In genomic region chr1:170576012-170576727, GRCm38 (mm10) we compare ENCODE assay signal across 13 mouse cellular contexts. TPM values are rescaled to one million over a fixed set of nuclear protein-coding genes. Genes with fewer than 3 reads are reported as not detected.
A peak's percentile ranks its signal among the peaks of the same experiment; 100 is the strongest.
DNase-seq lines count a peak whose midpoint lies in the region; ATAC-seq lines count a peak whose summit lies in the region.
"Had no signal": no experiment of that assay in that cellular context is flagged by ENCODE, and none has a peak within 500 bp of the region (broad histone marks: within the 10 kb centered on the region; RNA-seq: fewer than 3 reads in every experiment).

No protein-coding gene starts in this region.

- peaks cover 3% of the 10 kb centered on the region; the same call in 1 of the 2 replicates for H3K4me1 ChIP-seq in embryonic facial prominence, embryonic 11.5 days (ENCODE audit: control insufficient read depth, insufficient read depth, low read length)
- peaks cover 37% of the 10 kb centered on the region for H3K4me1 ChIP-seq in embryonic facial prominence, embryonic 10.5 days
- H3K4me1 ChIP-seq in midbrain, embryonic 11.5 days (ENCODE audit: control insufficient read depth, insufficient read depth, low read length), result peaks cover 6% of the 10 kb centered on the region
- peaks cover 31% of the 10 kb centered on the region for H3K4me1 ChIP-seq in midbrain, embryonic 10.5 days
- peaks cover 19% of the 10 kb centered on the region for H3K4me1 ChIP-seq in hindbrain, embryonic 15.5 days (replicated peaks)
- H3K4me1 ChIP-seq in neural tube, embryonic 15.5 days, result peaks cover 24% of the 10 kb centered on the region

- H3K36me3 ChIP-seq in embryonic facial prominence, embryonic 11.5 days (replicated peaks; ENCODE audit: control insufficient read depth, insufficient read depth, low read depth, low read length), result no peaks in the 10 kb centered on the region
- 0 out of 2 replicates have a peak, but pooled peaks cover 3% of the 10 kb centered on the region for H3K36me3 ChIP-seq in embryonic facial prominence, embryonic 10.5 days (replicated peaks)
- H3K36me3 ChIP-seq in midbrain, embryonic 11.5 days (ENCODE audit: control insufficient read depth, insufficient read depth, low read length), result no peaks in the 10 kb centered on the region
- no peaks in the 10 kb centered on the region; the same call in 1 of the 2 replicates for H3K36me3 ChIP-seq in midbrain, embryonic 10.5 days
- no peaks in the 10 kb centered on the region for H3K36me3 ChIP-seq in hindbrain, embryonic 15.5 days
- H3K36me3 ChIP-seq in neural tube, embryonic 15.5 days, result no peaks in the 10 kb centered on the region
- H3K36me3 ChIP-seq: lung, embryonic 15.5 days; midbrain, embryonic 13.5 days had no signal

- no peak for ATAC-seq in embryonic facial prominence, embryonic 11.5 days (replicated peaks; ENCODE audit: insufficient number of reproducible peaks, low FRiP score, low TSS enrichment, low read depth)
- 0 out of 2 replicates have a peak, but pooled peaks have one; percentile 2 for ATAC-seq in midbrain, embryonic 11.5 days (ENCODE audit: low FRiP score)
- peak; percentile 36; the same call in 1 of the 2 replicates for ATAC-seq in hindbrain, embryonic 15.5 days (ENCODE audit: low FRiP score, low read depth)
- peak; percentile 32; the same call in 1 of the 2 replicates for ATAC-seq in neural tube, embryonic 15.5 days (ENCODE audit: low FRiP score)
- ATAC-seq: inflammation-experienced regulatory T-cells, adult 6 months; midbrain, embryonic 13.5 days had no signal

- no peak overlapping the region for H3K27ac ChIP-seq in embryonic facial prominence, embryonic 11.5 days (replicated peaks; ENCODE audit: low read depth, low read length)
- no peak overlapping the region for H3K27ac ChIP-seq in embryonic facial prominence, embryonic 10.5 days (replicated peaks)
- H3K27ac ChIP-seq in midbrain, embryonic 11.5 days (ENCODE audit: low read depth, low read length), result no peak overlapping the region
- H3K27ac ChIP-seq in midbrain, embryonic 10.5 days (replicated peaks), result no peak overlapping the region
- no peak overlapping the region for H3K27ac ChIP-seq in hindbrain, embryonic 15.5 days (replicated peaks)
- H3K27ac ChIP-seq in neural tube, embryonic 15.5 days (replicated peaks), result no peak overlapping the region
- H3K27ac ChIP-seq: lung, embryonic 15.5 days; midbrain, embryonic 13.5 days had no signal

- H3K9ac ChIP-seq in embryonic facial prominence, embryonic 11.5 days (replicated peaks; ENCODE audit: low read length), result no peak overlapping the region
- H3K9ac ChIP-seq in midbrain, embryonic 11.5 days (ENCODE audit: low read length), result no peak overlapping the region
- H3K9ac ChIP-seq in hindbrain, embryonic 15.5 days, result no peak overlapping the region
- H3K9ac ChIP-seq in neural tube, embryonic 15.5 days (replicated peaks), result no peak overlapping the region
- H3K9ac ChIP-seq: lung, embryonic 15.5 days; midbrain, embryonic 13.5 days had no signal

- no peak overlapping the region for H3K4me3 ChIP-seq in embryonic facial prominence, embryonic 11.5 days (ENCODE audit: low read depth, low read length)
- no peak overlapping the region for H3K4me3 ChIP-seq in embryonic facial prominence, embryonic 10.5 days
- H3K4me3 ChIP-seq in midbrain, embryonic 11.5 days (ENCODE audit: low read depth, low read length), result no peak overlapping the region
- no peak overlapping the region for H3K4me3 ChIP-seq in midbrain, embryonic 10.5 days
- no peak overlapping the region for H3K4me3 ChIP-seq in hindbrain, embryonic 15.5 days
- H3K4me3 ChIP-seq in neural tube, embryonic 15.5 days (replicated peaks), result no peak overlapping the region
- H3K4me3 ChIP-seq: lung, embryonic 15.5 days; midbrain, embryonic 13.5 days had no signal

- no peaks in the 10 kb centered on the region for H3K9me3 ChIP-seq in embryonic facial prominence, embryonic 11.5 days (replicated peaks; ENCODE audit: control insufficient read depth, low read length)
- H3K9me3 ChIP-seq in embryonic facial prominence, embryonic 10.5 days, result peaks cover 4% of the 10 kb centered on the region; the same call in 1 of the 2 replicates
- H3K9me3 ChIP-seq in midbrain, embryonic 11.5 days (ENCODE audit: control insufficient read depth, low read length), result no peaks in the 10 kb centered on the region
- H3K9me3 ChIP-seq in midbrain, embryonic 10.5 days (replicated peaks), result 0 out of 2 replicates have a peak, but pooled peaks cover 4% of the 10 kb centered on the region
- H3K9me3 ChIP-seq in hindbrain, embryonic 15.5 days, result no peaks in the 10 kb centered on the region
- no peaks in the 10 kb centered on the region for H3K9me3 ChIP-seq in neural tube, embryonic 15.5 days (replicated peaks)
- H3K9me3 ChIP-seq: lung, embryonic 15.5 days; midbrain, embryonic 13.5 days had no signal

- no peak overlapping the region for H3K4me2 ChIP-seq in embryonic facial prominence, embryonic 11.5 days (ENCODE audit: low read depth, low read length)
- H3K4me2 ChIP-seq in midbrain, embryonic 11.5 days, result no peak overlapping the region
- no peak overlapping the region for H3K4me2 ChIP-seq in hindbrain, embryonic 15.5 days
- no peak overlapping the region for H3K4me2 ChIP-seq in neural tube, embryonic 15.5 days
- H3K4me2 ChIP-seq: lung, embryonic 15.5 days; midbrain, embryonic 13.5 days had no signal

- peak; percentile 29 for DNase-seq in embryonic facial prominence, embryonic 11.5 days (ENCODE audit: low spot score)
- no peak for DNase-seq in embryonic facial prominence, embryonic 10.5 days (ENCODE audit: low spot score)
- no peak for DNase-seq in midbrain, embryonic 11.5 days (ENCODE audit: low spot score, missing footprints)
- no peak for DNase-seq in midbrain, embryonic 10.5 days (ENCODE audit: low spot score)
- DNase-seq in urinary bladder, adult 18-20 months (ENCODE audit: low spot score in 2 of 2), result no peak
- no peak for DNase-seq in kidney, adult 8-10 months
- DNase-seq: adrenal gland, postnatal 10 days; spleen, adult 18-20 months had no signal

- WGBS in embryonic facial prominence, embryonic 11.5 days, result 41% methylated on average over 6 of the region's 6 CpGs
- 51% methylated on average over 6 of the region's 6 CpGs for WGBS in embryonic facial prominence, embryonic 10.5 days
- WGBS in midbrain, embryonic 11.5 days, result 49% methylated on average over 6 of the region's 6 CpGs
- 57% methylated on average over 6 of the region's 6 CpGs for WGBS in midbrain, embryonic 10.5 days
- WGBS in hindbrain, embryonic 15.5 days, result 36% methylated on average over 6 of the region's 6 CpGs
- 42% methylated on average over 6 of the region's 6 CpGs for WGBS in neural tube, embryonic 15.5 days

- no peaks in the 10 kb centered on the region for H3K27me3 ChIP-seq in embryonic facial prominence, embryonic 11.5 days (ENCODE audit: control insufficient read depth, insufficient read depth, low read length)
- H3K27me3 ChIP-seq in embryonic facial prominence, embryonic 10.5 days (replicated peaks; ENCODE audit: low read depth, poor library complexity, severe bottlenecking), result no peaks in the 10 kb centered on the region
- no peaks in the 10 kb centered on the region for H3K27me3 ChIP-seq in midbrain, embryonic 11.5 days (ENCODE audit: control insufficient read depth, insufficient read depth, low read length)
- peaks cover 5% of the 10 kb centered on the region; the same call in 1 of the 2 replicates for H3K27me3 ChIP-seq in midbrain, embryonic 10.5 days (ENCODE audit: low read depth, poor library complexity, severe bottlenecking)
- H3K27me3 ChIP-seq in hindbrain, embryonic 15.5 days, result no peaks in the 10 kb centered on the region
- H3K27me3 ChIP-seq in neural tube, embryonic 15.5 days (replicated peaks), result no peaks in the 10 kb centered on the region
- H3K27me3 ChIP-seq: lung, embryonic 15.5 days; midbrain, embryonic 13.5 days had no signal

RNA-seq across cellular contexts. Expression of gene Nos1ap, which starts 13.5 kb away (rescaled TPM):
- 5.1 and 5.5 TPM in 2 replicates for polyA plus RNA-seq in embryonic facial prominence, embryonic 11.5 days (2014; fragmentation: Nextera tagmentation; extraction: Ambion mirVana)
- 6.5 and 8.9 TPM in 2 replicates for polyA plus RNA-seq in embryonic facial prominence, embryonic 10.5 days (2016; fragmentation: Nextera tagmentation; extraction: Ambion mirVana)
- 5.7 and 7.8 TPM in 2 replicates for polyA plus RNA-seq in midbrain, embryonic 11.5 days (2014; fragmentation: Nextera tagmentation; extraction: Ambion mirVana)
- 7.9 and 9.1 TPM in 2 replicates for polyA plus RNA-seq in midbrain, embryonic 10.5 days (2016; fragmentation: Nextera tagmentation; extraction: Ambion mirVana)
- polyA plus RNA-seq in hindbrain, embryonic 15.5 days (2015; fragmentation: Nextera tagmentation; extraction: Ambion mirVana), result 17.3 and 21.3 TPM in 2 replicates
- 18.9 and 19.0 TPM in 2 replicates for polyA plus RNA-seq in neural tube, embryonic 15.5 days (2015; fragmentation: Nextera tagmentation; extraction: Ambion mirVana)
- polyA plus RNA-seq: inflammation-experienced regulatory T-cells, adult 6 months had no signal
